Mouse (Mus musculus): ENCODE results near the gene Slc16a3. TPM values are rescaled to one million over a fixed set of nuclear protein-coding genes. Genes with fewer than 3 reads are reported as not detected.

Gene Slc16a3
- polyA plus RNA-seq, 1 experiment from 2014 or later, result 58.1 TPM

DNA sequence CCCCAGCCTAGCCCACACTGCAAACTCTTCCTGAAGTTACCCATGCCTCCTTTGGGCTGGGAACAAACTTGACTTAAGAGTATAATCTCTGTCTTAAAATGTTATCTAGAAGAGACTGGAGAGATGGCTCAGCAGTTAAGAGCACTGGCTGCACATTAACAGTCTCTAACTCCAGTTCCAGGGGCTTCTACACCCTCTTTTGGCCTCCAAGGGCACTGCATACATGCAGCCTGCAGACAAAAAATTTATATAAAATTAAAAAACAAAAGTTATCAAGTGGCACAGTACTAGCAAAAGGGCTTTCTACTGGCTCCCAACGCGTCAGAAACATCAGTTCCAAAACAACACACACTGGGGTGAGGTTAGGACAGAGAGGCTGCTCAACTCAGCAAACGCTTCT is 39.3 kb downstream of the Slc16a3 start:
- Histone ChIP-seq H3K27me3 (ENCODE audit: control insufficient read depth, insufficient read depth, low read length) (no peaks in the 10 kb centered on the region), H3K4me1 (ENCODE audit: control insufficient read depth, insufficient read depth, low read length) (peaks cover 20% of the 10 kb centered on the region), H3K4me3 (ENCODE audit: low read depth, low read length) (no peak overlapping the region), H3K4me2 (ENCODE audit: low read depth, severe bottlenecking) (no peak overlapping the region), H3K36me3 (ENCODE audit: control insufficient read depth, insufficient read depth, low read length) (peaks cover 18% of the 10 kb centered on the region), H3K9ac (ENCODE audit: low read length) (no peak overlapping the region), H3K9me3 (ENCODE audit: control insufficient read depth, low read length) (no peaks in the 10 kb centered on the region), H3K27ac (replicated peaks; ENCODE audit: low read depth, low read length) (no peak overlapping the region)
- no peak for DNase-seq (ENCODE audit: low spot score)
- WGBS, result 93% methylated on average over 3 of the region's 3 CpGs
- ATAC-seq (ENCODE audit: insufficient number of reproducible peaks, low FRiP score, low TSS enrichment, low read depth), result no peak

- Histone ChIP-seq H3K4me2 (ENCODE audit: low read depth, severe bottlenecking) (no peak overlapping the region), H3K27me3 (ENCODE audit: control insufficient read depth, insufficient read depth, low read length) (no peaks in the 10 kb centered on the region), H3K4me3 (ENCODE audit: low read depth, low read length) (no peak overlapping the region), H3K36me3 (ENCODE audit: control insufficient read depth, insufficient read depth, low read length) (peaks cover 14% of the 10 kb centered on the region), H3K9me3 (ENCODE audit: control insufficient read depth, low read length) (no peaks in the 10 kb centered on the region), H3K27ac (replicated peaks; ENCODE audit: low read depth, low read length) (no peak overlapping the region), H3K4me1 (ENCODE audit: control insufficient read depth, insufficient read depth, low read length) (peaks cover 20% of the 10 kb centered on the region), H3K9ac (ENCODE audit: low read length) (no peak overlapping the region)
- 85% methylated on average over 4 of the region's 4 CpGs for WGBS
- no peak for DNase-seq (ENCODE audit: low spot score)
- ATAC-seq (ENCODE audit: insufficient number of reproducible peaks, low FRiP score, low TSS enrichment, low read depth), result no peak
These were observed 40.1 kb downstream of the Slc16a3 start for GRCm38 (mm10) chr11:120988410-120988809.

DNA sequence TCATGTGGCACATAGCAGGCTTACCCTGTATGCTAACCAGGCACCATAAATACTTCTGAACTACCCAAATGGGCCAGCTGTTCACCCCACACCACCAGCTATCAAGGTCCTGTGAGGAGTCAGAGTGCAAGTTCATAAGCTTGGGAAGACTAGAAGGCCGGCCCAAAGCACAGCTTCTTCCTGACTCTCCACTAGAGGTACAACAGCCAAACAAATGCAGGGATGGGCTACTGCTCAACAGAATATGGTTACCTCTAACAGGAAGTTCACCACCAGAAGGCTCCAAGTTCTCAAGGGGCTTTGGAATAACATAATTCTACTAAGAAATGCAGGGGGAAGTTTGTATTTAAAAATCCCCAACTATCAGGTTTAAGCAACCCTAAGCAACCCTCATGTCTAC is 41.2 kb downstream of the Slc16a3 start:
- Histone ChIP-seq H3K27ac (replicated peaks; ENCODE audit: low read depth, low read length) (no peak overlapping the region), H3K4me1 (ENCODE audit: control insufficient read depth, insufficient read depth, low read length) (peaks cover 20% of the 10 kb centered on the region), H3K9ac (ENCODE audit: low read length) (peak overlapping the region; percentile 100), H3K4me3 (ENCODE audit: low read depth, low read length) (peak overlapping the region; percentile 99), H3K4me2 (ENCODE audit: low read depth, severe bottlenecking) (peak overlapping the region; percentile 84), H3K36me3 (ENCODE audit: control insufficient read depth, insufficient read depth, low read length) (peaks cover 8% of the 10 kb centered on the region; the same call in 1 of the 2 replicates), H3K9me3 (ENCODE audit: control insufficient read depth, low read length) (no peaks in the 10 kb centered on the region), H3K27me3 (ENCODE audit: control insufficient read depth, insufficient read depth, low read length) (no peaks in the 10 kb centered on the region)
- 53% methylated on average over 1 of the region's 1 CpGs for WGBS
- DNase-seq (ENCODE audit: low spot score) (no peak), ATAC-seq (ENCODE audit: insufficient number of reproducible peaks, low FRiP score, low TSS enrichment, low read depth) (no peak)

- peak overlapping the region; percentile 97 for H3K27ac ChIP-seq (replicated peaks; ENCODE audit: low read depth, low read length)
- peak overlapping the region; percentile 99 for H3K4me3 ChIP-seq (ENCODE audit: low read depth, low read length)
- 4% methylated on average over 20 of the region's 35 CpGs for WGBS
- H3K4me1 ChIP-seq (ENCODE audit: control insufficient read depth, insufficient read depth, low read length), result peaks cover 20% of the 10 kb centered on the region
- peaks cover 8% of the 10 kb centered on the region; the same call in 1 of the 2 replicates for H3K36me3 ChIP-seq (ENCODE audit: control insufficient read depth, insufficient read depth, low read length)
- H3K9ac ChIP-seq (ENCODE audit: low read length), result peak overlapping the region; percentile 100
- DNase-seq (ENCODE audit: low spot score), result peak; percentile 54
- peak overlapping the region; percentile 84 for H3K4me2 ChIP-seq (ENCODE audit: low read depth, severe bottlenecking)
- no peaks in the 10 kb centered on the region for H3K9me3 ChIP-seq (ENCODE audit: control insufficient read depth, low read length)
- H3K27me3 ChIP-seq (ENCODE audit: control insufficient read depth, insufficient read depth, low read length), result no peaks in the 10 kb centered on the region
- ATAC-seq (ENCODE audit: insufficient number of reproducible peaks, low FRiP score, low TSS enrichment, low read depth), result peak; percentile 50; the same call in 1 of the 2 replicates
These were observed 42.0 kb downstream of the Slc16a3 start for GRCm38 (mm10) chr11:120990126-120990781.

DNA sequence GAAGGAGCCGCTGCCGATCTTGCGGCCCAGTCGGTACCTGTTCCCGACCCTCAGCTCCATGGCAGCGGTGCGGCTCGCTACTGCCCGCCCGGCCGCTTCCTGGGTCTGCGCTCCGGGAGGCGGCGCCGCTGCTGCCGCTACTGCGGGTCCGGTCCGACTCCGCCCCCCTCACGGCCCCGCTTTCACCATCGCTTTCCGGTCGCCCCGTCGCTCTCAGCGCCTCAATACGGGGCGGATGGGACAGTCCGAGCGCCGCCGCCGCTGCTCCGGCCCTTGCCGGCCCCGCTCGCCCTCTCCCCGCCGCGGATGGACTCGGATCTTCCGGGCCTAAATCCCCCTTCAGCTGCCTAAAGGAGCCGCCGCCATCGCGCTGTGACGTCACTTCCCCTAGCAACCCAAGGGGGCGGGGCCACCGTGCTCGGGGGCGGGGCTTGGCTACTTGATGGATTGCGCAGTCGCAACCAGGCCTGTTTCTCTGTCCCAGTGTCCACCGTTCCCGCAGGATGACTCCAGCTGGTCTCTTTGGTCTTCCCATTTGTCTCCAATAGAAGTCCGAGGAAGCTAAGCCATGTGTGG is 42.8 kb downstream of the Slc16a3 start, which contains the start of gene Csnk1d:
Gene Csnk1d (minus strand): TSS at position 380 of the 576 bp plus-strand sequence.
- Histone ChIP-seq H3K27me3 (ENCODE audit: control insufficient read depth, insufficient read depth, low read length) (no peaks in the 10 kb centered on the region), H3K27ac (replicated peaks; ENCODE audit: low read depth, low read length) (peak within 1 kb of the TSS; percentile 97), H3K4me2 (ENCODE audit: low read depth, severe bottlenecking) (peak within 1 kb of the TSS; percentile 84), H3K36me3 (ENCODE audit: control insufficient read depth, insufficient read depth, low read length) (peaks cover 3% of the 10 kb centered on the region; the same call in 1 of the 2 replicates), H3K9me3 (ENCODE audit: control insufficient read depth, low read length) (no peaks in the 10 kb centered on the region), H3K4me3 (ENCODE audit: low read depth, low read length) (peak within 1 kb of the TSS; percentile 99), H3K9ac (ENCODE audit: low read length) (peak within 1 kb of the TSS; percentile 100), H3K4me1 (ENCODE audit: control insufficient read depth, insufficient read depth, low read length) (peaks cover 20% of the 10 kb centered on the region)
- under 1% methylated on average over 57 of the region's 59 CpGs for WGBS
- DNase-seq (ENCODE audit: low spot score), result peak; percentile 100
- ATAC-seq (ENCODE audit: insufficient number of reproducible peaks, low FRiP score, low TSS enrichment, low read depth), result peak; percentile 91

DNA sequence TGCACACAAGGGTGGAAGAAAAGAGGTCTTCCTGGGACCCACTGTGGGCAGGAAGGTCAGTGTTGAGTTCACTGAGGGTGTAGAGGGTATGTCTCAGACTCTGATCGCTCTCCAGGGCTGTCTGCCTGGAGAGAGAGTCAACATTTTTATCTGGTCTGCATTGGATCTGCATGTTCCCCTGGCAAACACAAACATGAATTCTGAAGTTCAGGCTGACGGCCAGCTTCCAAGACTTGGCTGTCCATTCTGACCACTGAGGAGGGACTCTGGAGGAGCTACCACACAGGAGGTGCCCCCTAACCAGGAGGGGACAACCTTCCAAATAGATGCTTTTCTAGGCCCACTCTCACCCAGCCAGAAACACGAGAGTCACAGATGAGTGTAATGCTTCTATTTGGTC is 43.5 kb downstream of the Slc16a3 start:
- H3K27me3 ChIP-seq (ENCODE audit: control insufficient read depth, insufficient read depth, low read length), result no peaks in the 10 kb centered on the region
- no peak overlapping the region; the same call in 1 of the 2 replicates for H3K27ac ChIP-seq (replicated peaks; ENCODE audit: low read depth, low read length)
- ATAC-seq (ENCODE audit: insufficient number of reproducible peaks, low FRiP score, low TSS enrichment, low read depth), result no peak
- no peak for DNase-seq (ENCODE audit: low spot score)
- WGBS, result 94% methylated on average over 3 of the region's 3 CpGs
- no peaks in the 10 kb centered on the region for H3K9me3 ChIP-seq (ENCODE audit: control insufficient read depth, low read length)
- H3K36me3 ChIP-seq (ENCODE audit: control insufficient read depth, insufficient read depth, low read length), result peaks cover 3% of the 10 kb centered on the region; the same call in 1 of the 2 replicates
- peaks cover 20% of the 10 kb centered on the region for H3K4me1 ChIP-seq (ENCODE audit: control insufficient read depth, insufficient read depth, low read length)
- H3K4me2 ChIP-seq (ENCODE audit: low read depth, severe bottlenecking), result peak overlapping the region; percentile 84
- H3K4me3 ChIP-seq (ENCODE audit: low read depth, low read length), result peak overlapping the region; percentile 99
- peak overlapping the region; percentile 100 for H3K9ac ChIP-seq (ENCODE audit: low read length)

- 97% methylated on average over 3 of the region's 3 CpGs for WGBS
- no peak for ATAC-seq (ENCODE audit: insufficient number of reproducible peaks, low FRiP score, low TSS enrichment, low read depth)
- no peak overlapping the region for H3K27ac ChIP-seq (replicated peaks; ENCODE audit: low read depth, low read length)
- no peaks in the 10 kb centered on the region for H3K9me3 ChIP-seq (ENCODE audit: control insufficient read depth, low read length)
- no peaks in the 10 kb centered on the region for H3K27me3 ChIP-seq (ENCODE audit: control insufficient read depth, insufficient read depth, low read length)
- H3K4me3 ChIP-seq (ENCODE audit: low read depth, low read length), result no peak overlapping the region
- no peak overlapping the region for H3K4me2 ChIP-seq (ENCODE audit: low read depth, severe bottlenecking)
- H3K36me3 ChIP-seq (ENCODE audit: control insufficient read depth, insufficient read depth, low read length), result no peaks in the 10 kb centered on the region; the same call in 1 of the 2 replicates
- no peak for DNase-seq (ENCODE audit: low spot score)
- no peak overlapping the region for H3K9ac ChIP-seq (ENCODE audit: low read length)
- peaks cover 20% of the 10 kb centered on the region for H3K4me1 ChIP-seq (ENCODE audit: control insufficient read depth, insufficient read depth, low read length)
These were observed 44.8 kb downstream of the Slc16a3 start for GRCm38 (mm10) chr11:120993080-120993479.

- H3K9me3 ChIP-seq (ENCODE audit: control insufficient read depth, low read length), result no peaks in the 10 kb centered on the region
- peaks cover 17% of the 10 kb centered on the region for H3K4me1 ChIP-seq (ENCODE audit: control insufficient read depth, insufficient read depth, low read length)
- H3K36me3 ChIP-seq (ENCODE audit: control insufficient read depth, insufficient read depth, low read length), result no peaks in the 10 kb centered on the region; the same call in 1 of the 2 replicates
- no peaks in the 10 kb centered on the region for H3K27me3 ChIP-seq (ENCODE audit: control insufficient read depth, insufficient read depth, low read length)
- DNase-seq (ENCODE audit: low spot score) (no peak), ATAC-seq (ENCODE audit: insufficient number of reproducible peaks, low FRiP score, low TSS enrichment, low read depth) (no peak)
- H3K27ac ChIP-seq (replicated peaks; ENCODE audit: low read depth, low read length), result no peak overlapping the region
- H3K9ac ChIP-seq (ENCODE audit: low read length), result no peak overlapping the region
- WGBS, result 92% methylated on average over 5 of the region's 5 CpGs
- no peak overlapping the region for H3K4me3 ChIP-seq (ENCODE audit: low read depth, low read length)
- no peak overlapping the region for H3K4me2 ChIP-seq (ENCODE audit: low read depth, severe bottlenecking)
These were observed 45.3 kb downstream of the Slc16a3 start for GRCm38 (mm10) chr11:120993586-120993985.
